Mouse (Mus musculus) embryonic fibroblast, embryonic 13.5 days (primary cell): Measurements from ENCODE around the gene Prkcq. TPM values are rescaled to one million over a fixed set of nuclear protein-coding genes. Genes with fewer than 3 reads are reported as not detected.

Experiments used
- H3K27ac ChIP-seq: 2 replicates; pipeline ENCODE4 v1.5.1; 2012; ENCODE audit warnings: low read length, control low read depth, inconsistent platforms; ENCODE audit not compliant: insufficient read depth
- H3K4me1 ChIP-seq: 2 replicates; pipeline ENCODE4 v1.6.1; 2011; ENCODE audit warnings: low read length; ENCODE audit not compliant: control insufficient read depth, insufficient read depth
- H3K4me3 ChIP-seq: 2 replicates; pipeline ENCODE4 v1.5.1; 2011; ENCODE audit warnings: mild to moderate bottlenecking, control low read depth, low read length; ENCODE audit not compliant: insufficient read depth
- CTCF ChIP-seq: IDR thresholded peaks from 2 replicates; pipeline ENCODE4 v1.5.1; 2011; ENCODE audit warnings: mild to moderate bottlenecking, control low read depth, low read length, moderate library complexity, borderline replicate concordance; ENCODE audit not compliant: insufficient read depth
- POLR2A ChIP-seq: IDR thresholded peaks from 2 replicates; pipeline ENCODE4 v1.6.1; 2011; ENCODE audit warnings: low read depth, mild to moderate bottlenecking, control low read depth, low read length, moderate library complexity
- polyA plus RNA-seq: library from polyadenylated mRNA; stranded (reverse); fragments of >200 nt; gene quantifications from 2 replicates; pipeline ENCODE4 v1.2.4, GENCODE M21; 2011; ENCODE audit warnings: low read depth; ENCODE audit not compliant: missing spikeins, insufficient read length

Prkcq gene
- polyA plus RNA-seq, 1 experiment: 0.67 TPM

GRCm38 (mm10) chr2:11196952-11197559, 25.1 kb downstream of the Prkcq start:
- Histone ChIP-seq H3K4me1 (no peaks in the 10 kb centered on the region), H3K4me3 (no peak overlapping the region), H3K27ac (no peak overlapping the region)
- no peak for TF ChIP-seq CTCF
- TF ChIP-seq POLR2A: no peak

- no peaks in the 10 kb centered on the region for H3K4me1 ChIP-seq
- no peak for TF ChIP-seq POLR2A
- TF ChIP-seq CTCF: no peak
- H3K4me3 ChIP-seq: no peak overlapping the region
- no peak overlapping the region for H3K27ac ChIP-seq
Observed at GRCm38 (mm10) chr2:11199624-11200023, 27.7 kb downstream of the Prkcq start.

GRCm38 (mm10) chr2:11202841-11203240, 30.9 kb downstream of the Prkcq start:
- no peak for TF ChIP-seq CTCF
- no peak for TF ChIP-seq POLR2A
- Histone ChIP-seq H3K4me3 (no peak overlapping the region), H3K27ac (no peak overlapping the region), H3K4me1 (no peaks in the 10 kb centered on the region)

GRCm38 (mm10) chr2:11203261-11203660, 31.4 kb downstream of the Prkcq start:
- TF ChIP-seq POLR2A (no peak), CTCF (no peak)
- Histone ChIP-seq H3K4me3 (no peak overlapping the region), H3K4me1 (no peaks in the 10 kb centered on the region), H3K27ac (no peak overlapping the region)

- Histone ChIP-seq H3K27ac (no peak overlapping the region), H3K4me1 (no peaks in the 10 kb centered on the region), H3K4me3 (no peak overlapping the region)
- TF ChIP-seq POLR2A: no peak
- no peak for TF ChIP-seq CTCF
Observed at GRCm38 (mm10) chr2:11204232-11204631, 32.3 kb downstream of the Prkcq start.

GRCm38 (mm10) chr2:11204961-11205360, 33.1 kb downstream of the Prkcq start:
- no peak overlapping the region for H3K4me3 ChIP-seq
- H3K4me1 ChIP-seq: no peaks in the 10 kb centered on the region
- no peak overlapping the region for H3K27ac ChIP-seq
- no peak for TF ChIP-seq CTCF
- TF ChIP-seq POLR2A: no peak

GRCm38 (mm10) chr2:11205720-11206119, 33.8 kb downstream of the Prkcq start:
- TF ChIP-seq CTCF (no peak), POLR2A (no peak)
- Histone ChIP-seq H3K27ac (no peak overlapping the region), H3K4me1 (no peaks in the 10 kb centered on the region), H3K4me3 (no peak overlapping the region)

- Histone ChIP-seq H3K4me1 (no peaks in the 10 kb centered on the region), H3K27ac (no peak overlapping the region), H3K4me3 (no peak overlapping the region)
- TF ChIP-seq CTCF: no peak
- no peak for TF ChIP-seq POLR2A
Observed at GRCm38 (mm10) chr2:11208263-11208662, 36.4 kb downstream of the Prkcq start.

- H3K4me1 ChIP-seq: no peaks in the 10 kb centered on the region
- H3K4me3 ChIP-seq: no peak overlapping the region
- H3K27ac ChIP-seq: no peak overlapping the region
- TF ChIP-seq CTCF (no peak), POLR2A (no peak)
Observed at GRCm38 (mm10) chr2:11209335-11209734, 37.4 kb downstream of the Prkcq start.

- no peak for TF ChIP-seq CTCF
- TF ChIP-seq POLR2A: no peak
- Histone ChIP-seq H3K27ac (no peak overlapping the region), H3K4me1 (no peaks in the 10 kb centered on the region), H3K4me3 (no peak overlapping the region)
Observed at GRCm38 (mm10) chr2:11210241-11210916, 38.5 kb downstream of the Prkcq start.

- no peaks in the 10 kb centered on the region for H3K4me1 ChIP-seq
- no peak overlapping the region for H3K4me3 ChIP-seq
- H3K27ac ChIP-seq: no peak overlapping the region
- TF ChIP-seq CTCF (no peak), POLR2A (no peak)
Observed at GRCm38 (mm10) chr2:11211961-11212562, 40.2 kb downstream of the Prkcq start.
